Mouse (Mus musculus) forebrain, embryonic 16.5 days (tissue): Measurements from ENCODE around the gene Lats1. TPM values are rescaled to one million over a fixed set of nuclear protein-coding genes. Genes with fewer than 3 reads are reported as not detected.
A peak's percentile ranks its signal among the peaks of the same experiment; 100 is the strongest.

Source experiments
- ATAC-seq: fragments of 200-750 bp; cut with Nextera tagmentation; 2 replicates; pipeline ENCODE4 v1.8.0; 2017; ENCODE audit warnings: mild to moderate bottlenecking, moderate library complexity
- H3K27ac ChIP-seq: fragments of 300-500 bp; sonication (generic); 2 replicates; pipeline ENCODE4 v1.5.1; 2014; ENCODE audit warnings: low read length, control low read depth
- H3K27me3 ChIP-seq: fragments of 300-500 bp; sonication (generic); replicated peaks from 2 replicates; pipeline ENCODE4 v1.6.1; 2014; ENCODE audit warnings: low read length; ENCODE audit not compliant: control insufficient read depth, insufficient read depth
- H3K36me3 ChIP-seq: fragments of 300-500 bp; sonication (generic); 2 replicates; pipeline ENCODE4 v1.6.1; 2014; ENCODE audit not compliant: control insufficient read depth, insufficient read depth
- H3K4me1 ChIP-seq: fragments of 300-500 bp; sonication (generic); replicated peaks from 2 replicates; pipeline ENCODE4 v1.6.1; 2014; ENCODE audit warnings: low read length; ENCODE audit not compliant: control insufficient read depth, insufficient read depth
- H3K4me2 ChIP-seq: fragments of 300-500 bp; sonication (generic); 2 replicates; pipeline ENCODE4 v1.6.1; 2014; ENCODE audit warnings: mild to moderate bottlenecking, low read length, control low read depth
- H3K4me3 ChIP-seq: fragments of 300-500 bp; sonication (generic); replicated peaks from 2 replicates; pipeline ENCODE4 v1.5.1; 2014; ENCODE audit warnings: mild to moderate bottlenecking, low read length, control low read depth
- H3K9ac ChIP-seq: fragments of 300-500 bp; sonication (generic); replicated peaks from 2 replicates; pipeline ENCODE4 v1.6.1; 2014; ENCODE audit warnings: low read depth, low read length, control low read depth
- H3K9me3 ChIP-seq: fragments of 300-500 bp; sonication (generic); 2 replicates; pipeline ENCODE4 v1.6.1; 2016; ENCODE audit warnings: low read length; ENCODE audit not compliant: control insufficient read depth
- WGBS: fragments of 180-500 bp; shearing (Covaris S2); extraction: QIAGEN DNeasy Blood & Tissue Kit; methylation state at CpG from one replicate; pipeline ENCODE4 v1.1.7; 2014; 5-methylcytosine and 5-hydroxymethylcytosine counted together
- polyA plus RNA-seq: library from polyadenylated mRNA; unstranded; fragments of >200 nt; fragmentation: Nextera tagmentation; extraction: Ambion mirVana; gene quantifications from 2 replicates; pipeline ENCODE4 v1.2.1, GENCODE M21; 2015

The Lats1 gene
- polyA plus RNA-seq, 1 experiment from 2014 or later: 11.2 TPM

DNA sequence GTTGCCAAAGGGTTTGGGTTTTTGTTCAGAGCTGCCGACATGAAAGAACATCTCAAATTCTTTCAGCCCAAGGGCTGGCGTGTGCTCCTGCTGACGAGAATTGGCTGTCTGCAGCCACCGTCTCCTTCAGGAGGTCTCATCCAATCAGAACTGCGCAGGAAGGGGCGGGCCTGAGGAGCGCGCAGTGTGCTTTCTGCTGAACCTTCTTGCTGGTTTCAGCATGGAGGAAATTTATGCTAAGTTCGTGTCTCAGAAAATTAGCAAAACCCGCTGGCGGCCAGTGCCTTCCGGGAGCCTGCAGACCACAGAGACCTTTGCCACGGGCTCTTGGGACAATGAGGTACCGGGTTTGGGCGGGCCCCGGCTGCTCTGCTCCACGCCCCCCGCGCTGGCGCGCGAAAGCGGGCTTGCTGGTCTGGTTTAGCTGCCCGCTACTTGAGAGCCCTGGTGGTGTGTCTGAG lies 13.6 kb upstream of the Lats1 start, which contains the start of gene Nup43:
Gene Nup43, plus strand, starts transcription at position 162 of the 461 bp plus-strand sequence.
- H3K9me3 ChIP-seq: no peaks in the 10 kb centered on the region
- H3K27ac ChIP-seq: peak within 1 kb of the TSS; percentile 77
- H3K4me1 ChIP-seq: peaks cover 15% of the 10 kb centered on the region
- H3K9ac ChIP-seq: peak within 1 kb of the TSS; percentile 63
- 0% methylated on average over 24 of the region's 24 CpGs for whole genome bisulfite sequencing
- no peaks in the 10 kb centered on the region for H3K27me3 ChIP-seq
- peak; percentile 87 for ATAC-seq
- H3K4me2 ChIP-seq: peak within 1 kb of the TSS; percentile 93
- 0 out of 2 replicates have a peak, but pooled peaks cover 2% of the 10 kb centered on the region for H3K36me3 ChIP-seq
- peak within 1 kb of the TSS; percentile 93 for H3K4me3 ChIP-seq

GRCm38 (mm10) chr10:7673673-7674072 lies 7.3 kb upstream of the Lats1 start:
- Histone ChIP-seq H3K4me3 (no peak overlapping the region), H3K9me3 (no peaks in the 10 kb centered on the region), H3K4me1 (peaks cover 5% of the 10 kb centered on the region; the same call in 1 of the 2 replicates), H3K27ac (no peak overlapping the region), H3K4me2 (no peak overlapping the region), H3K36me3 (peaks cover 18% of the 10 kb centered on the region), H3K27me3 (no peaks in the 10 kb centered on the region), H3K9ac (no peak overlapping the region)
- no peak for ATAC-seq
- 73% methylated on average over 1 of the region's 1 CpGs for WGBS

- H3K27me3 ChIP-seq: no peaks in the 10 kb centered on the region
- peak overlapping the region; percentile 98 for H3K9ac ChIP-seq
- H3K27ac ChIP-seq: peak overlapping the region; percentile 95
- H3K36me3 ChIP-seq: peaks cover 7% of the 10 kb centered on the region
- peak overlapping the region; percentile 93 for H3K4me3 ChIP-seq
- H3K9me3 ChIP-seq: no peaks in the 10 kb centered on the region
- H3K4me2 ChIP-seq: peak overlapping the region; percentile 47
- peak; percentile 77 for ATAC-seq
- peaks cover 34% of the 10 kb centered on the region for H3K4me1 ChIP-seq
- under 1% methylated on average over 48 of the region's 64 CpGs for whole genome bisulfite sequencing
Measured at GRCm38 (mm10) chr10:7681343-7682025, 470 bp downstream of the Lats1 start.

DNA sequence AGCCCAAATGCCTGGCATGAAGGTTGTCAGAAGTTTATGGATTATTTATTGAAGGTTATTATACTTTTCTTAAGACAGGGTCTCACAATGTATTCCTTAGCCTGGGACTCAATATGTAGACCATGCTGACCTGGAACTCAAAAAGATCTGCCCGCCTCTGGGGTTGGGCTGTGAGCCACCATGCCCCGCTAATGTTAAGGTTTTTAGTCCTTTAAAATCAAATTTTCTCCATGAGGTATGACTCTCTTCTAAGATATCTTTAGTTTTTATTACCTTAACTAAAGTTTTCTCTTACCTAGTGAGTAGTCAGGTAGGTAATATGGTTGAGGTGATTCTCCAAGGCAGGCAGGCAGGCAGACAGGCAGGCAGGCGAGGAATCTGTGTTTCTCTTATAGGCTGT lies 1.2 kb downstream of the Lats1 start:
- Histone ChIP-seq H3K36me3 (peaks cover 5% of the 10 kb centered on the region), H3K4me1 (peaks cover 34% of the 10 kb centered on the region), H3K4me3 (peak overlapping the region; percentile 93), H3K4me2 (peak overlapping the region; percentile 47), H3K27ac (no peak overlapping the region), H3K27me3 (no peaks in the 10 kb centered on the region), H3K9me3 (no peaks in the 10 kb centered on the region), H3K9ac (no peak overlapping the region)
- WGBS: 49% methylated on average over 3 of the region's 3 CpGs
- no peak for ATAC-seq

- Histone ChIP-seq H3K4me3 (no peak overlapping the region), H3K4me1 (peaks cover 15% of the 10 kb centered on the region), H3K27ac (no peak overlapping the region), H3K27me3 (no peaks in the 10 kb centered on the region), H3K9me3 (no peaks in the 10 kb centered on the region), H3K36me3 (0 out of 2 replicates have a peak, but pooled peaks cover under 1% of the 10 kb centered on the region), H3K9ac (no peak overlapping the region), H3K4me2 (no peak overlapping the region)
- WGBS: 91% methylated on average over 6 of the region's 6 CpGs
- ATAC-seq: no peak
Measured at GRCm38 (mm10) chr10:7686902-7687301, 5.9 kb downstream of the Lats1 start.

GRCm38 (mm10) chr10:7695286-7695685 lies 14.3 kb downstream of the Lats1 start:
- ATAC-seq: no peak
- no peak overlapping the region for H3K4me2 ChIP-seq
- H3K36me3 ChIP-seq: peaks cover 37% of the 10 kb centered on the region
- H3K9ac ChIP-seq: no peak overlapping the region
- H3K9me3 ChIP-seq: no peaks in the 10 kb centered on the region
- H3K4me3 ChIP-seq: no peak overlapping the region
- no peaks in the 10 kb centered on the region for H3K4me1 ChIP-seq
- H3K27me3 ChIP-seq: no peaks in the 10 kb centered on the region
- no peak overlapping the region for H3K27ac ChIP-seq

DNA sequence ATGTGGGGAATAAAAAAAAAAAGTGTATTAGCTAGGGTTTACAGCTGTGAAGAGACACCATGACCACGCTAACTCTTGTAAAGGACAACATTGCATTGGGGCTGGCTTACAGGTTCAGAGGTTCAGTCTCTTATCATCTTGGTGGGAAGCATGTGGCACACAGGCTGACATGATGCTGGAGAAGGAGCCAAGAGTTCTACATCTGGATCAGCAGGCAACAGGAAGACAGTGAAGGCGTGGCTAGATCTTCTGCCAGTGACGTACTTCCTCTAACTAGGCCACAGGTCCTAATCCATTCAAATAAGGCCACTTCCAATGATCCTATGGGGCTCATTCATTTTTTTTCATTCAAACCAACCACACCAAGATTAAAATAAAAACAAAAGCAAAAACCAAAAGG lies 19.1 kb downstream of the Lats1 start:
- no peaks in the 10 kb centered on the region for H3K9me3 ChIP-seq
- H3K4me1 ChIP-seq: no peaks in the 10 kb centered on the region
- no peak overlapping the region for H3K27ac ChIP-seq
- 87% methylated on average over 3 of the region's 3 CpGs for WGBS
- ATAC-seq: no peak
- H3K27me3 ChIP-seq: no peaks in the 10 kb centered on the region
- no peak overlapping the region for H3K4me3 ChIP-seq
- peaks cover 45% of the 10 kb centered on the region for H3K36me3 ChIP-seq
- H3K9ac ChIP-seq: no peak overlapping the region
- no peak overlapping the region for H3K4me2 ChIP-seq

GRCm38 (mm10) chr10:7702586-7702985 lies 21.6 kb downstream of the Lats1 start:
- Histone ChIP-seq H3K36me3 (peaks cover 45% of the 10 kb centered on the region), H3K27ac (no peak overlapping the region), H3K9me3 (no peaks in the 10 kb centered on the region), H3K4me3 (no peak overlapping the region), H3K4me1 (no peaks in the 10 kb centered on the region), H3K4me2 (no peak overlapping the region), H3K27me3 (no peaks in the 10 kb centered on the region), H3K9ac (no peak overlapping the region)
- no peak for ATAC-seq
- 98% methylated on average over 6 of the region's 6 CpGs for WGBS

GRCm38 (mm10) chr10:7710121-7710520 lies 29.1 kb downstream of the Lats1 start:
- Histone ChIP-seq H3K27ac (no peak overlapping the region), H3K36me3 (peaks cover 33% of the 10 kb centered on the region), H3K4me2 (no peak overlapping the region), H3K4me1 (no peaks in the 10 kb centered on the region), H3K27me3 (no peaks in the 10 kb centered on the region), H3K4me3 (no peak overlapping the region), H3K9me3 (no peaks in the 10 kb centered on the region), H3K9ac (no peak overlapping the region)
- ATAC-seq: no peak
- 89% methylated on average over 5 of the region's 5 CpGs for WGBS
